Mouse (Mus musculus): ENCODE measurements at regions not wholly inside any gene's neighbourhood (a gene's known extent, or its start where the extent isn't known, plus 50 kb on each side); places are given as distances from the start of the nearest gene placed in this dataset.

DNA sequence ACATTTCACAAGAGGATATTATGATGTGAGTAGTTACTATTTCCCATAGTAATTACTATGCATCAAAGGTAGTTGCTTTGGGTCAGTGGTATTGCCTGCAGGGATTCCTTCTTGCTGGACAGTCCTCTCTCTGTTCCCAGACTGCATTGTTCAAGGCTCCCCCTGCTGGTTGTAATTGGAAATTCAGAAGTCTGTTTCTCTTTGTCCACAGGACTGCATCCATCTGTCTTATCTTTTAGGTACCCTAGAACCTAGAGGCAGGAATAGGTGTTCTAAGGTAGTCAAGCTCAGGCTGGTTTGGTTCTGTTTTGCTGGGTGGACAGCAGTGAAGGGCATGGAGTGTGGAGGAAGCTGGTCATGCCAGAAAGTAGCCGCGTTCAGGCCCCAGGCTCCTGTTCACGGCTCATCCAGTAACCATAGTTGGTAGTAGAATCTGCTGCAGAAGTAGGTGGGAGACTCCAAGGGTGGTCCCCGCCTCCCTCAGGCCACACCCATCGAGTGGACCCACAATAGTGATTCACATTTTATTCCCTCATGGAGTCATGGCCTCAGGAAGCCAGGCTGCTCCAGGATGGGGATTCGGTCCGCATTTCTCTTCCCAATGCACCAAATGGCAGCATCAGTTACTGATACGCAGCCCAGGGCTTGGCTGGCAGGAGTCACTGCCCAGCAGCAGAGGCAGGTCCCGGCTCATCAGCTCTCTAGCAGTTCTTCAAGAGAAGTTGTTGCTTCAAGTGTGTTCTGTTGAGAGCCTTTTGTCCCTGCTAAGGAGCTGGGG, 51.7 kb upstream of the Caprin1 start:
- DNase-seq, result peak; percentile 42

DNA sequence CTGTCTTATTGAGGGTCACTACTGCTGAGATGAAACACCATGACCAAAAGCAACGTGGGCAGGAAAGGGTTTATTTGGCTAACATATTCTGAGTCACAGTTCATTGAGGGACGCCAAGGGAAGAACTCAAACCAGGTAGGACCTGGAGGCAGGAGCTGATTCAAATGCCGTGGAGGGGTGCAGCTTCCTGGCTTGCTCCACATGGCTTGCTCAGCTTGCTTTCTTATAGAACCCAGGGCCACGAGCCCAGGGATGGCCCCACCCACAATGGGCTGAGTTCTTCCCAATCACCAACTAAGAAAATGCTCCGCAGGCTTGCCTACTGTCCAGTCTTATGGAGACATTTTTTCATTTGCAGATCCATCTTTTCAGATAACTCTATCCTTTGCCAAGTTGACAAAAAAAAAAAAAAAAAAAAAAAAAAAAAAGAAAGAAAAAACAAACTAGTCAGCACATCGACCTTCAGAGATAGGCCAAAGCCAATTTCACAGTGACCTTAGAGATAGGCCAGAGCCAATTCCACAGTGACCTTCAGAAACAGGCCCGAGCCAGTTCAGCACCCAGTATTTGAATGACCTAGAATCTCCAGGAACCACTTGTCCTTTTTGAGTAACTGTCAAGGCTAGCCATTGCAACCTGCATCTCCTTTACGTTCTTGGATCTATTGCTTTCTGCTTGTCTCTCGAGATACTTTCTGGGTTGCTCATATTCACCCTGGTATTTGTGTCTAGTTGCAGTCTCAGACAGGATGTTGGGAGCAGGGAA, 52.5 kb upstream of the Caprin1 start:
- DNase-seq, result no peak

DNA sequence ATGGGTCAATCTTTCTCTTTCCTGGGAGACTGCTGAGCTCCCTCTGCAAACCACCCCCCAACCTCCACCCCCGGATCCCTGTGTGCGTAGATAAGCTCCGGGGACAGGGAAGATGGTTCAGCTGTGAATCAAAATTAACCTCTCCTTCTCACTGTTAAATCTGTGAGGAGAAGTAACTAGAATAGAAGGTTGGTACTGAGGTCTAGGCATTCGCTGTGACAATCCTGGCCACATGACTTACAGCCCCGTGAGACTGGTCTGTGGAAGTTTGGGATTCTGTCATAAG, 53.0 kb upstream of the Caprin1 start:
- DNase-seq, result no peak

DNA sequence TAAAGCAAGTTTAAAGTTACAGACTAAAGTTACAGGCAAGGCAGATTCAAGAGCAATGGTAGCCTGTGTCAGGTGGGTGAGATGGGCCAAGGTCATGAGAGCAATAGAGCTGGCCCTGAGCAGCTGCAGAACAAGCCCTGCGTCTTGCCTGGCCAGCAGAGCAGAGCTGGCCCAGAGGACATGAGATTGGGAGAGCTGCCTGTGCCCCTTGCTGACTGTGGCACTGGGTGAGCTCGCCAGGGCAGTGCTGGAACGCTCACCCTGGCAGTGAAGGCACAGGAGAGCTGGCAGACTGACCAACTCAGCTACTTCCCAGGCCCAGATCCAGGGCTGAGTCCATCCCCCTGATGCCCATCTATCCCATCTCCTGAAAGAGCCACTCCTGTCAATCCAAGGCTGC, 53.7 kb upstream of the Caprin1 start:
- DNase-seq, result no peak

DNA sequence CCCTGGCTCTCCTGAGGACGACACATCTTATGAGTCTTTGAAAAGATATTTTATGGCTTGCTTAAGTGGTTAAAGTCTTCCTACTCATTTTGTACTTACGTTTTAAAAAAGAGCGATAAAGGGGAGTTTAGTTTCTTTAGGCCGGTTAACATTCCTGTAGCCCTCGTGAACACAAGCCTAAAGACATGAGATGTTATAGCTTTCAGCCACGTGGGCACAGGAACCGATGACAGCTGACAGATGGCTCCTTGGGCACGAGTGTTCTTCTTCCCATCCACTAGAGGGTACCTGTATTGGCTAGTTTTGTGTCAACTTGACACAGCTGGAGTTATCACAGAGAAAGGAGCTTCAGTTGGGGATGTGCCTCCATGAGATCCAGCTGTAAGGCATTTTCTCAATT, 63.8 kb upstream of the Caprin1 start:
- no peak for DNase-seq

DNA sequence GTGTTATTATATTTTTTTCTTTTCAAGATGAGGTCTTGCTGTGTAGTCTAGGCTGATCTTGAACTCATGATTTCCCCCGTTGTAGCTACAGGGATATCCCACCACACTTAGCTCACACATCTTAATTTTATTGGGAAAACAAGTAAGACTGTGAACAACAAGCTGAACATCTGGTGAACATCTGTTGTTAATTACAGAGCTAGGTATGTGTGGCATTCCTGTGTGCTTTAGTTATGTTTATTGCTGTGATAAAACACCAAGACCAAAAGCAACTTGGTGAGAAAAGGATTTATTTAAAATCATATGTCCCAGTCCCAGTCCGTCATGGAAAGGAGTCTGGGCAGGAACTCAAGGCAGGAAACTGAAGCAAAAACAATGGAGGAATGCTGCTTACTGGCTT, 66.8 kb upstream of the Caprin1 start:
- DNase-seq, result no peak

- peak; percentile 67 for DNase-seq
Observed at GRCm38 (mm10) chr2:103865319-103866171, 68.1 kb upstream of the Caprin1 start.

DNA sequence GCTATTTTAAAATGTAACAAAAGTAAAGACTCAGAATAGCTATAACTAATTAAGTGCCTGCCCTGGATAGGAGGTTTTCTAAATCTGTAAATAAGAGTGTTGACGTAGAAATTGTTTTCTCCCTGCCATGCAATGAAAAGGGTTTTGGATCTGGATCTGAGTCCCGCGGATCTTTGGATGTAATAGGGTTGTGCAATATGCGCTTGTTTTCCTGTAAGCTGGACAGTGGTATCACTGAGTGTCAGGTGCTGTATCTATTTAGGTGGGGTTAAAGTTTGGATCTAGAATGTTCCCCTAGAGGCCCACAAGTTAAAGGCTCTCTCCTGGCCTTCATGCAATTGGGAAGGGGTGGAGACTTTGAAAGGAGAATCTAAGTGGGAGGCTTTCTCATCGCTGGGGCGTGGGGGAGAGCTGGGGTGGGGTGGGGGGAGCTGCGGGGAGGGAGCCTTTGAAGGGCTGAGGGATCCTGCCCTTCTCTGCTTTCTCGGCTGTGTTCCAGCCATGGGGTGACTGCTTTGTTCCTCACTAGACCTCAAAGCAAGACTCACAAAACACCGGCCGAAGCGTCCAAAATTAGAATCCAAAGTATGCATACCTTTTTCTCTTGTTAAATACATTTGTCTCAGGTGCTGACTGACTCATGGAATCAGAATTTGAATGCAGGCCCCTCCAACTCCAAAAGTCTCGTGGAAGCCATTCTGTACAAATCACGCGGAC, 70.0 kb upstream of the Caprin1 start:
- no peak for DNase-seq

- DNase-seq, result no peak
Observed at GRCm38 (mm10) chr2:103867958-103868330, 70.5 kb upstream of the Caprin1 start.

DNA sequence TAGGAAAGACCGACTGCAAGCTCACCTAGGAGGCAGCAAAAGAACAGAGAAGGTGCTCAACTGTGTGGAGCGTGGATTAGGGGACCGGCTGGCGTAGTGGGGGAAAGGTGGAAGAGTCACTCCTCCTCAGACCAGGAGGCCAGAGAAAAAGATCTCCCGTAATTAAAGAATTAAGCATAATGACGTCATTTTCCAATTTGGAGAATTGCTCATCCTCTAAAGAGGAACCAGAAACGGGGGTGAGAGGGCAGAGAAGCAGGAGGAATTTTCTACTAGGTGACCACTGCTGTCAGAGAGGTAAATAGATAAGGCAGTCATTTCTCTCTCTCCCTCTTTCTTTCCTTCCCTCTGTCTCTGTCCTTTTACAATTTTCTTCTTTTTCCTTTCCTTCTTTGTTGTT, 71.2 kb upstream of the Caprin1 start:
- no peak for DNase-seq

DNA sequence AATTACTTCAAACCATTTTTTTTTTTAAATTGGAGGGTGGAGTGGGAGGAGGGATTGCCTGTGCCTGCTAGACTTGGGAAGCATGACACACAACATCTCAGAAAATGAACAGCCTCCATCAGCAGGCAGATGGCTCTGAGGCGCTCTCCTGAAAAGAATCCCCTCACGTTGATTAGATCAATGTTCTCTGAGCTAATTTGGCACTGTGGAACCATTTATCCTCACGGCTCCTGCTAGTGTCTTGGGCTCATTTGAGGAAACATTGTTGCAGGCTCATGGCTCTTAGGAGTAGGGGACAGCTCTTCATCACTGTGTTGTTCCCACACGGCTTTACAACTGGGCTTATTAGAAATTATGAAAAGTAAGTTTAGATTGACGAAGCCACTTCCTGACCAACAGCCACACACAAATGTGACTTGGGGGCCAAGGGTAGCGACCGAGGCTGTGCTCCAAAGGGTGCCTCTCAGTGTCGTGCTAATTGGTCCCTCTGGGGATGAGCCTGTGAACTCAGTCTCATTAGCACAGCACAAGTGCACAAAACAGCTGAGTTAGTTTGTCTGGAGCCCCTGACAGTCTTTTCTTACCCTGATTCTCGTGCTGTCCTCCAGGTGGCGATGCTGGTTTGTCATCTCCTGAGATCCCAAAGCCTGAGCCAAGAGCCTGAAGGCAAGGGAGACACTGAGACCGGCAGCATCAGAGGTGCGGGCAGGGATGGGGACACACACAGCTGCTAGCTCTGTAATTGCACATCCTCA, 74.2 kb upstream of the Caprin1 start:
- peak; percentile 79 for DNase-seq

DNA sequence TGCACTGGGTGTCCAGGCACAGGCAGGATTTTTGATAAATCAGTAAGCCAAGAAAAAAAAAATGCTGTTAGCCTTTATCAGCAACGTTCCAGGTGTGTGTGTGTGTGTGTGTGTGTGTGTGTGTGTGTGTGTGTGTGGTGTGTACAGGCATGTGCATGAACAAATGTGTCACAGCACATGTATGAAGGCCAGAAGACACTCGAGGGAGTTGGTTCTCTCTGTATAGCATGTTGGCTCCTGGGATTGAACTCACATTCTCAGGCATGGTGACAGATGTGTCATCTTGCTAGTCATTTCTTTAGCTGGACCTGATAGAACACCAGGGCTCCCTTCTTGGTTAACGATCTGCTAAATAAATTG, 74.8 kb upstream of the Caprin1 start:
- no peak for DNase-seq

GRCm38 (mm10) chr2:103873381-103873780, 75.9 kb upstream of the Caprin1 start:
- no peak for DNase-seq

DNA sequence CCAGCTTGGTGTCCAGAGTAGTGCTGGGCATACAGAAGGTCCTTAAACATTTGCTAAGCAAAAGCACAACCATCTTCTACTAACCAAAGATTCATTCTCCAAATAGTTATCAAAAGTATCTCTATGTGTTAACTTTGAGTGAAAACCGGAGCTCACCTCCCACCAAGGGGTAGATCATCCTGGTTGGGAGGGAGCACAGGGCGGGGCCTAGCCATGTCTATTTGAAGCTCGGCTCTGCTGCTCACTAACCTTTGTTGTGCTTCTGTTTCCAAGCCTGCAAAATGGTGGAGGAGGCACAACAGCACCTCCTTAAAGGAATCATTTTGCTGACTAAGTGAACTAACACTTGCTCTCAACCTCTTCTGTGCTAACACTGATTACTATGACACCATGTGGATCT, 77.0 kb upstream of the Caprin1 start:
- DNase-seq, result no peak

DNA sequence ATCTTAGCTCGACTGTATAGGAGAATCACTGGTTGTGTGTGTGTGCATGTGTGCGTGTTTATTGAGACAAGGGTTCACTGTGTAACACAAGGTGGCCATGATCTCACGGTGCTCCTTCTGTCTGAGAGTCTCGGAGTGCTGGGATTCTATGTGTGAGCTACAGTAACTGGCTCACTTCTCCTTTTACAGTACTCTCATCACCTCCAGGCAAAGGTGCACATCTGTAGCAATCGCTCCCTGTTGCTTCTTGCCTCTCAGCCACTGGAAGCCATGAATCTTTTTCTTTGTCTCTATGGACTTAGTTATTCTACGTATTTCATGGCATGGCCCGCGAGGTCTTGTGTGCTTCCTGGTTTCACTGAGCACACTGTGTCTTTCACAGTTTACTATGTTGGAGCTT, 78.3 kb upstream of the Caprin1 start:
- no peak for DNase-seq

- DNase-seq, result no peak
Observed at GRCm38 (mm10) chr2:103876236-103876635, 78.8 kb upstream of the Caprin1 start.

- no peak for DNase-seq
Observed at GRCm38 (mm10) chr2:103881026-103881763, 76.6 kb upstream of the Lmo2 start.

DNA sequence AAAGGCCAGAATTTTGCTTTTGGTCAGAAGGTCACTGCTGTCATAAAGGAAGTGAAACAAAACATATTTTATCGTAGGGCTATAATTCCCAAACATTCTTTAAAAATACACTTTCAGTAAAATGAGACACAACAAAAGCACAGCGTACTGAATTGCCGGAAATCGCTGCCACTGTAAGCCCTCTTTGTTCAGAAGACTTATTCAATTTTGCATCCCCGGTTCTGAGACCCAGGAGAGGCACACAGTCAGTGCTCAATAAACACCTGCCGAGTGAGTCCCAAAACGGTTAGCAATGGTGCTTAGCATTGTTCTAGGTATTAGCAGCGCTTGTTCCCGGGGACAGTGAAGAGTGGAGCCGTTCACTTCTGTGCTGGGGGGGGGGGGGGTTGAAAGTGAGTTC, 72.9 kb upstream of the Lmo2 start:
- no peak for DNase-seq

GRCm38 (mm10) chr2:103888023-103888422, 69.8 kb upstream of the Lmo2 start:
- DNase-seq, result no peak

GRCm38 (mm10) chr2:103891240-103891767, 66.5 kb upstream of the Lmo2 start:
- DNase-seq, result no peak

DNA sequence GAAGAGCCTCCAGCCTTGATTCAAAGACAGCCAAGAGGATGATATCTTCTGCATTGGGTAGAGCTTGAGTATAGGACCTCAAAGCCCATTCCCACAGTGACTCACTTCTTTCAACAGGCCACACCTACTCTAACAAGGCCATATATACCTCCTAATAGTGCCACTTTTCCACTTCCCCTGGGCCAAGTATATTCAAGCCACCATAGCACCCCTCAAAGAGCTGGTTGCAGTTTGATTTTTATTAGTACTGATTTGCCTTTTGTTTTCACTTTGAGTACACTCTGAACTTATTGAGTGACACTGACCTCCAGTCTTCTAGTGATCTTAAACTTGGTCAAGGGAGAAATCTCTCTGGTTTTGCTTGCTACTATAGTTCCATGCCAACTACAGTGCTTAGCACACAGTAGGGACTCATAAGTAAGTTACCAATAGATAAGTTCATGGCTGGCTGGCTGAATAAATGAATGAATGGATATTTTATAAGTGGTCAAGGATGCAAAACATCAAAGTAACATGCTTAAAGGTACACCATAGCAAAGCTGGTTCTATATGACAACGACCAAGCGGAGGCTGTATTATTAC, 64.5 kb upstream of the Lmo2 start:
- DNase-seq, result no peak
